Mouse (Mus musculus) erythroid progenitor cell, adult 5-6 weeks (primary cell): Measurements from ENCODE around the gene Rpl10a. TPM values are rescaled to one million over a fixed set of nuclear protein-coding genes. Genes with fewer than 3 reads are reported as not detected.
"Not testable (repeated sequence)": the region's sequence is repeated elsewhere in the genome, so short reads cannot be mapped to it uniquely, and the experiment has no call there.

ENCODE experiments used
- ATAC-seq: replicated peaks from 2 replicates; pipeline ENCODE4 v1.8.0; 2016; ENCODE audit warnings: moderate number of reproducible peaks, mild to moderate bottlenecking, moderate TSS enrichment, inconsistent platforms; ENCODE audit not compliant: poor library complexity, low FRiP score, severe bottlenecking
- total RNA-seq, 2 experiments: library from RNA; stranded (forward) in 1 of 2; stranded (reverse) in 1 of 2; fragments of 150-400 nt in 1 of 2; fragments of 186-747, 209-891 nt in 1 of 2; gene quantifications; 2 replicates each; pipeline versions ENCODE4 v1.2.3 to v1.2.4; 2015 to 2017; ENCODE audit warnings: low replicate concordance in 2 of 2

Gene Rpl10a
- total RNA-seq, 2 experiments from 2014 or later, result 184 to 515 TPM

DNA sequence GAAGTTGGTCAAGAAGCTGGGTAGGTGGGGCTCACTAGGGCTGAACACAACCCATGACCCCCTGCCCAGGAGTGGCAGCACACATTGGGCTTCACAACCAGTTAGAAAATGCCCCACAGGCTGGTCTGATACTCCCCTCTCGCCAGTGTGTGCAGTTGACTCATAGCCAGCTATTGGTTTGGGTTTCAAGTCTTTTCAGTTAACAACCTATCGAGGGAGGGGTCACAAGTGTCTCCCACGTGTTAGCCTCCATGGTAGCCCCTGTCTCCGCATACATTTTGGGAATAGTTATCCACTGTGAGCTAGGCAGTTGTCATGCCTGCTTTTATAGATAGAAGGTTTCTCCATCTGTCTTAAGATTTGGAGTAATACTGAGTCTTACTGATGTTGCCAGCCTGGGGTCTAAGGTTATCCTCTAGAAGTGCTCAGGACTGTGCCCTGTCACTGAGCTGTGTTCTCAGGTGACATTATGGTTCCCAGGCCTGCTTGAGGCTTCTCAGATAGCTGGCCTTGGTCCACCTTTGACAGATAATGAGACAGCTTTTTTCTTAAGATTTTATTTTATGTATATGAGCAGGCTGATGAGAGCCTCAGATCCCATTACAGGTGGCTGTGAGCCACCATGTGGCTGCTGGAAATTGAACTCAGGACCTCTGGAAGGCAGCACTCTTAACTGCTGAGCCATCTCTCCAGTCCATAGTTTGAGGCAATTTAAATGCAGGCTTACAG, 1.4 kb downstream of the Rpl10a start:
- no peak for ATAC-seq

GRCm38 (mm10) chr17:28330232-28330546, 1.9 kb downstream of the Rpl10a start:
- ATAC-seq, result no peak

- ATAC-seq, result not testable (repeated sequence)
Measured at GRCm38 (mm10) chr17:28330590-28330989, 2.3 kb downstream of the Rpl10a start.

- ATAC-seq, result no peak
Measured at GRCm38 (mm10) chr17:28331241-28332112, 3.2 kb downstream of the Rpl10a start.

GRCm38 (mm10) chr17:28332113-28332914, 4.0 kb downstream of the Rpl10a start:
- no peak for ATAC-seq

- ATAC-seq, result no peak
Measured at GRCm38 (mm10) chr17:28332915-28333546, 4.8 kb downstream of the Rpl10a start.

GRCm38 (mm10) chr17:28335267-28335666, 7.0 kb downstream of the Rpl10a start:
- no peak for ATAC-seq

- no peak for ATAC-seq
Measured at GRCm38 (mm10) chr17:28337547-28337946, 9.3 kb downstream of the Rpl10a start.

- ATAC-seq, result no peak
Measured at GRCm38 (mm10) chr17:28340578-28340977, 12.3 kb downstream of the Rpl10a start.

DNA sequence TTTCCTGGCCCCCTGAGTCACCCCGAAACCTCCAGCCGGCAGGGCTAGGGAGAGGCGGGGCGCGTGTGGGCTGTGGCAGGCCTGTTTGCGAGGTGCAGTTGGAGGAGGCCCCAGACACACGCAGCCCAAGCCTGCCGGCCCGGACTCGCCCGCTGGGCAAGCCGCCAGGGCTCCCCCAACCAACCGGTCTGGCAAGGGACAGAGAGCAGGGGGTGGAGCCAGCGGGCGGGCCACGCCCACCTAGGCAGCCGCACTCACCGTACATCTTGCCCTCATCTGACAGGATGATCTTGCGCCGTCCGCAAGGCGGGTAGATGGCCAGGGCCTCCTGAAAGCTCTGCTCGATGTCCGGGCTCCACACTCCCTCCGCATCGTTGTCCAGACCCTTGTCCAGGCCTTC, 12.8 kb downstream of the Rpl10a start:
- no peak for ATAC-seq

DNA sequence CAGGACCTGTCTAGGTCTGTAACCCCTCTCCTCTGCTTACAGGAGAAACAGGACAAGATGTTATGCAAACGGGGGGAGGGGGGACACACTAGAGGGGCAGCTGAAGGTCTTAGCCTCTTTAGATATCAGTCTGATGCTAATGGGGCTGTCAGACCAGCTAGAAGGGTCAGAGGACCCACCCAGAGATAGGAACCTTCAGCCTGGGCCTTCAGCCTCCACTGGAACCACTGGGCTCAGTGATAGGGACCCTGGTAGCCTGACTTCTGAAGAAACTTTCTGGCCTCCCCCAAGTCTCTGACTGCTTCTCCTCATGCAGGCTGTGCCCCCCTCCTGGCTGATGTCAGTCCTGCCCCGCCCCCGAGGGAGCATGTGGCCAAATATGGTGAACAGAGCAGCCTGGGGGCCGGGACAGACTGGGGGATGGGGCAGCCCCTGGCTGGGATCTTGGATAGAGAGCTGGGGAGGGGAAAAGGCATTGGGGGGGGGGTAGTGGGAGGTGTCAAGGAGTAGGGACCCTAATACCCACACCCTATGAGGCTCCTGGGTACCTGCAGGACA, 15.9 kb downstream of the Rpl10a start:
- ATAC-seq, result no peak

GRCm38 (mm10) chr17:28344670-28345069, 16.4 kb downstream of the Rpl10a start:
- ATAC-seq, result no peak

- ATAC-seq, result no peak
Measured at GRCm38 (mm10) chr17:28345271-28345721, 17.0 kb downstream of the Rpl10a start.

DNA sequence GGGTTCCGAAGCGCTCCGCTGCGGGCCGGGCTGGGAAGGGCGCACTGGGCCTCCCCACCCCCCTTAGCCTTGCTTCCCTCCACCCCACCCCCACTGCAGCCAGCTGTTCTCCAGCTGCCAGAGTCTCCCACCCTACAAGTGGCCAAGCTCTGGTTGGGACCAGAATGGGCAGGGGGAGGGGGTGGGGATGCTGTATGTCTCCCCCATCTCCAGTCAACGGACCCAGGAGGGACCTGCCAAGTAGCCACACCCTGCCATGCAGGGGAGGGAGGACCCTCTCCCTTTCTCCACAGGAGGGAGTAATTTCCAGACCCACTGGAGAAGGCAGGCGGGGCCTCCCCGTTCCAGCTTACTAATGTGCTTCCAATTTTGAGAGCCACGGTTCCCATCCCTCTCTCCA, 17.6 kb downstream of the Rpl10a start:
- ATAC-seq, result no peak

DNA sequence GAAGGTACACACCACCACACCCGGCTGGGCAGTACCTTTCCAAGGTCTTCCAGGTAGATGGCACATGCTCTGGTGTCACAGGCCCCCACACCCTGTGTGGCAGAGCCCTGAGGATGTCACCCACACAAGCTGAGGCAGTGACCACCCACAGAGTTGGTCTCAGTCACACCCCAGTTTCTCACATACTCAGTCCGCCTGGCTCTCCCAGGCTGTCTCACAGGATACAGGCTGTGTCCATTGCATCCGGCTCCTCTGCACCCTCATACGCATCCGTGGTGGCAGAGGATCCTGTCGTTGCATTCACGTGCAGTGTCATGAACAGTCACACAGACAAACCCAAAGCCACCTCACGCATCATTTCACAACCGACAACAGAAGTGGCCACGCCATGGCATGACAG, 19.1 kb downstream of the Rpl10a start:
- no peak for ATAC-seq

DNA sequence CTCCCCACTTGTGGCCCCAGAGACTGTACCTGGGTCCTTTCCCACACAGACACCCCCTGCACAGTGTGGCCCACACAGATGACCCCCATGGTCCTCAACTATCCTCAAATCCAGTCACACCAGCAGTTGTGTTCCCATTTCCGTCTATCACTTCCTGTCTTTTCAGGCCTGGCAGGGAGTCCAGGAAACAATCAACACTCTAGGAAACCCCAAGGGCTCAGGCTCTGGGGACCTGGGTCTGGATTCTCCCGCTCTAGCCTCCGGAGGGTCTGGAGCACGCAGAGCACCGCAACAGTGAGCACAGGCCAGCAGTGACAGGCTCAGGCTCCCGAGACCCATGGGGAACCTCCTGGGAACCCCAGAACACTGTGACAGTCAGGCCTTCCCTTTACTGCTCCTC, 19.9 kb downstream of the Rpl10a start:
- ATAC-seq, result no peak

- ATAC-seq, result no peak
Measured at GRCm38 (mm10) chr17:28349264-28349880, 21.1 kb downstream of the Rpl10a start.

DNA sequence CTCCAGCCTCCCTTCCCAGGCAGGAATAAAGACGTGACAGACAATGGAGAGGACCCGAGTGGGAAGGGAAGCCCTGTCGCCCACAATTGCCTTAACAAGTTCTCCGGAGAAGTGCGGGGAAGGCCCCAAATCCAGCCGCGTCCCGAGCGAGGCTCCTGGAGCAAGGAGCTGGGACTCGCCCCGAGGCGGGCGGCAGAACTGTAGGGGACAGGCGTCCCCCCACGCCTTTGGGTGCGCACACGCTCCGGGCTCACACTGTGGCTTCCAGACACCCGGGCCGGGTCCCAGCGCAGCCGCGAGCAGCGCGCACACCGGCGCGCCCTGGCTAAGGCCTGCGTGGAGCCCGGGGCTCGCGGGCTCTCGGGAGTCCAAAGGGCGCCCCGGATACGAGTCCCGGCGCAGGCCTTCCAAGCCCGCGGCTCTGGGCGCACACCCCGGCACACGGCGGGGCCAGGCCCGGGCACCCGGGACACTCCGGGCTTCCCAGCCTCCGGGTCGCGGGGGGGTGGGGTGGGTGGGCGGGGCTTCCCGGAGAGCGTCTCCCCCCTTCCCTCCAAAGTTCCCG, 21.7 kb downstream of the Rpl10a start:
- no peak for ATAC-seq
